Mouse (Mus musculus) neural tube, embryonic 11.5 days (tissue): ENCODE measurements at regions not wholly inside any gene's neighbourhood (a gene's known extent, or its start where the extent isn't known, plus 50 kb on each side); places are given as distances from the start of the nearest gene placed in this dataset.
A peak's percentile ranks its signal among the peaks of the same experiment; 100 is the strongest.
"Not testable (repeated sequence)": the region's sequence is repeated elsewhere in the genome, so short reads cannot be mapped to it uniquely, and the experiment has no call there.

Experiments used
- ATAC-seq: fragments of 200-750 bp; cut with Nextera tagmentation; 2 replicates; pipeline ENCODE4 v1.8.0; 2017; ENCODE audit warnings: moderate number of reproducible peaks, mild to moderate bottlenecking, moderate TSS enrichment, moderate library complexity; ENCODE audit not compliant: insufficient read depth, low FRiP score, low TSS enrichment
- DNase-seq: peaks from one replicate; pipeline ENCODE4 v3.0.0-alpha.2; 2015; ENCODE audit warnings: low spot score
- H3K27ac ChIP-seq: fragments of 300-500 bp; sonication (generic); 2 replicates; pipeline ENCODE4 v1.5.1; 2014; ENCODE audit warnings: low read depth, mild to moderate bottlenecking, low read length
- H3K27me3 ChIP-seq: fragments of 300-500 bp; sonication (generic); 2 replicates; pipeline ENCODE4 v1.6.1; 2014; ENCODE audit warnings: mild to moderate bottlenecking, low read length, mixed read lengths; ENCODE audit not compliant: control insufficient read depth, insufficient read depth
- H3K36me3 ChIP-seq: fragments of 300-500 bp; sonication (generic); 2 replicates; pipeline ENCODE4 v1.6.1; 2014; ENCODE audit warnings: mild to moderate bottlenecking, low read length, moderate library complexity, mixed read lengths; ENCODE audit not compliant: control insufficient read depth, insufficient read depth
- H3K4me1 ChIP-seq: fragments of 300-500 bp; sonication (generic); 2 replicates; pipeline ENCODE4 v1.6.1; 2014; ENCODE audit warnings: low read length, mixed read lengths; ENCODE audit not compliant: control insufficient read depth, insufficient read depth
- H3K4me2 ChIP-seq: fragments of 300-500 bp; sonication (generic); 2 replicates; pipeline ENCODE4 v1.6.1; 2014; ENCODE audit warnings: low read depth, mild to moderate bottlenecking, moderate library complexity
- H3K4me3 ChIP-seq: fragments of 300-500 bp; sonication (generic); 2 replicates; pipeline ENCODE4 v1.5.1; 2014; ENCODE audit warnings: low read depth, low read length
- H3K9ac ChIP-seq: fragments of 300-500 bp; sonication (generic); 2 replicates; pipeline ENCODE4 v1.6.1; 2014; ENCODE audit warnings: mild to moderate bottlenecking, low read length
- H3K9me3 ChIP-seq: fragments of 300-500 bp; sonication (generic); 2 replicates; pipeline ENCODE4 v1.6.1; 2016; ENCODE audit warnings: low read length; ENCODE audit not compliant: control insufficient read depth
- WGBS: fragments of 180-500 bp; shearing (Covaris S2); extraction: QIAGEN DNeasy Blood & Tissue Kit; methylation state at CpG from one replicate; pipeline ENCODE4 v1.1.7; 2014; 5-methylcytosine and 5-hydroxymethylcytosine counted together

DNA sequence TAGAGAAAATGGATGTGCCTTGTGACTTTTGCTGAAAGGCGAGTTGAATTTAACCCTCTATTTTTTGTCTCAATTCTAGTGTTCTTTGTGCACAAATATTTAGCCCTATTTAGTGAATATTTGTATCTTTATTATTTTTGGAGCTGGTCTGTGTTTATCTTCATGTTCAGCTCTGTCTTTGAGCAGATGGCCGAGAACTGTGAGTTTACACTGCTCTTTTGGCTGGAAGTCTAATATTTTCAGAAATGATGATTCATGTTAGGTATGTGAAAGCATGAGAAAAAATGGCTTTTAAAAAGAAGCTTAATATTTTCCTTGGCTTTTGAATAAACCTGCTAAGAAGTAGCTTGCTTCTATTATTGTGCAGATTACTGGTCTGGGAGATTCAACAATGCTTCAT, 505.4 kb downstream of the Sema5a start:
- Histone ChIP-seq H3K27ac (no peak overlapping the region), H3K36me3 (no peaks in the 10 kb centered on the region), H3K4me1 (no peaks in the 10 kb centered on the region), H3K27me3 (no peaks in the 10 kb centered on the region), H3K9ac (no peak overlapping the region), H3K4me3 (no peak overlapping the region), H3K9me3 (no peaks in the 10 kb centered on the region), H3K4me2 (no peak overlapping the region)
- 81% methylated on average over 2 of the region's 2 CpGs for WGBS
- DNase-seq (no peak), ATAC-seq (no peak)

DNA sequence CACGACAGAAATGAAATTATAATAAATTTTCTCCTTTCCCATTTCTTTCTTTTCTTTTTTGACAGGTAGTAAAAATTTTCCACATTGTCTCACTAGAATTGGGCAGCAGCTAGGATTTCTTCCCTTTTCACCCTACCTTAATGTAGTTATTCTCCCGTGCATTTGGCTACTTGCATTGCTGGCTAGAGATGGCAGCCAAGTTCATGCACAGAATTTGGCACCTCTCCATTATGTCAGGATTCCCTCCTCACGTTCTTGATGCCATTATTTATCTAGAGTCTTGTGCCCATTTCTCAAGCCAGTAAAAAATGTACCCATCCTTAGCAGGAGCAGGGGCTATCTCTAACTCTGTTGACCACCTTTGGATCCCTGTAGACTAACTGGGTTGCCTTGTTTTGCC, 507.4 kb downstream of the Sema5a start:
- no peak overlapping the region for H3K9ac ChIP-seq
- no peak for ATAC-seq
- no peaks in the 10 kb centered on the region for H3K27me3 ChIP-seq
- H3K9me3 ChIP-seq: no peaks in the 10 kb centered on the region
- WGBS: 69% methylated on average over 3 of the region's 3 CpGs
- H3K4me1 ChIP-seq: no peaks in the 10 kb centered on the region
- H3K27ac ChIP-seq: no peak overlapping the region
- H3K36me3 ChIP-seq: no peaks in the 10 kb centered on the region
- no peak overlapping the region for H3K4me3 ChIP-seq
- H3K4me2 ChIP-seq: no peak overlapping the region
- DNase-seq: no peak

DNA sequence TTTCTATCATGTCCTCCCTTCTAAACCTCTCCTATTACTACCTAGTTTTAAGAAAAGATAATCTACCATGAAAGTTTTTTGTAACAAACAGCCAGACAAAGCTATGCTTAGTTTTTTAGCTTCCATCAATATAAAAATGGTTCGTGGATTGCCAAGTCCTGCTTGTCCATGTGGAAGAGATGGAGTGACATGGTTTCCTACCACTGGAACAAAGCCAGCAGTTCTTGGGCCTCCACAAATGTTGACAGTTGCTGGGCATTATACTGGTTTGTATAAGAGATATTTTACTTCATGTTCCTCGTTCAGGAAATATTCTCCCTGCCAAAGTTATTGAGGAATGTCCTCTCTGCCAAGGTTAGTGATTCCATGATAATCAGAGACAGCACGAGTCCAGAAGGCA, 515.5 kb downstream of the Sema5a start:
- DNase-seq: no peak
- Histone ChIP-seq H3K9ac (no peak overlapping the region), H3K9me3 (no peaks in the 10 kb centered on the region), H3K27ac (no peak overlapping the region), H3K4me3 (no peak overlapping the region), H3K36me3 (no peaks in the 10 kb centered on the region), H3K4me2 (no peak overlapping the region), H3K27me3 (no peaks in the 10 kb centered on the region), H3K4me1 (no peaks in the 10 kb centered on the region)
- WGBS: 81% methylated on average over 3 of the region's 3 CpGs
- no peak for ATAC-seq

DNA sequence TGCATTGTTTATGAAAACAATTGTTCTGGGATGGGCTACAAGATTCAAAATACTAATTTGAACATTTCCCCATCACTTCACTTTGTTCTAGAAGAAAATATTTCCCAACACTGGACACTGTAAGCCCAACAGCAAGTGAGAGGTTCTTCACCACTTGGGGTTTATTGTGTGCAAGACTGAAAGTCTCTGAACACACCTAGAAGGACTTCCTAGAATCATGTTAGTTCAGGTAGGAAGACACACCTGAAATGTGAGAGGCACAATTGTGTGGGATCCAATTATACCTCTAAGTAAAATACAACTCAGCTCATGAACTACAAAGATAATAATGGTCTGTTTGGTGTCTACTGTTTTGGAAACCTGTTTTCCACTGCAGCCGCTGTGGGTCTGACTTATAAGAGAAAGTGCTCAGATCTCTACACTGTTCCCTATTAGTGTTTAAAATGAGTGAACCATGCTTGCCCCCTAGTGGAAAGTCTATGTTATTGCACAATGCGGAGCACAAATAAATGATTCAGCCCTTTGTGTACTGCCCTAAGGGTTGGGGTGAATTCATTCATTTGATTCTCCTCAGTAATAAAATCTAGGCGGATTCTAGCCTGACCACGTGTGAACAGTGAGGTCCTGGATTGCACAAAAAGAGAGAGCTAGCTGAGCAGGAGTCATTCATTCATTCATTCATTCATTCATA, 521.5 kb downstream of the Sema5a start:
- DNase-seq: peak; percentile 44
- 17% methylated on average over 4 of the region's 4 CpGs for WGBS
- H3K9me3 ChIP-seq: no peaks in the 10 kb centered on the region

DNA sequence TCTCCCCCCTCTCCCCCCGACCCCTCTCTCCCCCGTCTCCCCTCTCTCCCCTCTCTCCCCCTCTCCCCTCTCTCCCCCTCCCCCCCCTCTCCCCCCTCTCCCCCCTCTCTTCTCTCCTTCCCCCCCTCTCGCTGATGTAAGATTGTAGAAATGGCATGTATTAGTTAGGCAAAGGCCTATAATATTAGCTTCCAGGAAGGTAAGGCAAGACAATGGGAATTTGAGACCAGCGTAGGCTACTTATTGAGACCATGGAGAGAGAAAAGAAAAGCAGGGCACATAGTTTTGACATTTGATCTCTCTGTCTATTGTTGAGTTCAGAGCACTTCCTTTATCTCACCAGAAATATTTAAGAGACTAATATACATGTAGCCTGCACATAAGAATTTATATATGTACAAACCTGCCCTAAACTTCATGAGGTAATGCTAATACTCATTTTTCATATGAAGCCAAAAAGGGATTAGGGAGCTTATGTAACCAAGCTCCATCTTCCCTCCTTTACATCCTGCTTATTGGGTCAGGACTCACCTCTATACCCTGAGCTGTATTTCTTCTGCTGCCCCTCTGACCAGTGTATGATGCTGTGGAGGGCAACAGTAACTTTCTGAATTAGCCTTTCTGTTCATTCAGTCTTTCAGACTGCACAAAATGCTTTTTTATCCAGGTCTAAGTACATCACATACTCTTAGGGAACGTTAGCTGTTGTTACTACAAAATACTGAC, 522.3 kb downstream of the Sema5a start:
- Histone ChIP-seq H3K27me3 (no peaks in the 10 kb centered on the region), H3K9me3 (no peaks in the 10 kb centered on the region), H3K36me3 (no peaks in the 10 kb centered on the region), H3K9ac (no peak overlapping the region), H3K4me3 (no peak overlapping the region), H3K4me1 (no peaks in the 10 kb centered on the region), H3K27ac (no peak overlapping the region), H3K4me2 (no peak overlapping the region)
- WGBS: 59% methylated on average over 3 of the region's 5 CpGs
- DNase-seq: no peak
- ATAC-seq: 0 out of 2 replicates have a peak, but pooled peaks have one; percentile 13

More for the DNA sequence above, 521.5 kb downstream of the Sema5a start:
- Histone ChIP-seq H3K4me3 (no peak overlapping the region), H3K4me1 (no peaks in the 10 kb centered on the region), H3K4me2 (no peak overlapping the region), H3K9ac (no peak overlapping the region), H3K36me3 (no peaks in the 10 kb centered on the region), H3K27ac (no peak overlapping the region), H3K27me3 (no peaks in the 10 kb centered on the region)
- peak; percentile 67 for ATAC-seq

DNA sequence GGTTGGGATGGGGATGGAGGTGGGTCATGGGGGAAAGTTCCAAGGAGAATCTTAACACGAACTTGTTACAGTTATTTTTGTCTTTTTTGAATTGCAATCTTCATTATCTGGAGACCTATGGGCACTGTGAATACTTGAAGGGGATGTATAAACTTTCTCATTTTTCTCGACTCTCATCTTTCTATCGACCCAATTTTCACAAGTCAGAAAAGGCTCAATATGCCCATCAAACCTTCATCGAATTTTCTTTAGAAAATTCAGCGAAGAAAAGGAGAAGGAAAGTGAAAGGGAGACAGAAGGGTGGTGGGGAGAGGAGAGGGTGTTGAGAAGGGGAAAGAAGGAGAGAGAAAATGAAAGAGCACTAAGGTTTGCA, 533.6 kb downstream of the Sema5a start:
- not testable (repeated sequence) for H3K36me3 ChIP-seq, H3K4me1 ChIP-seq, ATAC-seq, H3K9ac ChIP-seq, H3K27me3 ChIP-seq, H3K4me2 ChIP-seq, DNase-seq, H3K4me3 ChIP-seq, H3K27ac ChIP-seq, H3K9me3 ChIP-seq
- WGBS: 24% methylated on average over 5 of the region's 5 CpGs

DNA sequence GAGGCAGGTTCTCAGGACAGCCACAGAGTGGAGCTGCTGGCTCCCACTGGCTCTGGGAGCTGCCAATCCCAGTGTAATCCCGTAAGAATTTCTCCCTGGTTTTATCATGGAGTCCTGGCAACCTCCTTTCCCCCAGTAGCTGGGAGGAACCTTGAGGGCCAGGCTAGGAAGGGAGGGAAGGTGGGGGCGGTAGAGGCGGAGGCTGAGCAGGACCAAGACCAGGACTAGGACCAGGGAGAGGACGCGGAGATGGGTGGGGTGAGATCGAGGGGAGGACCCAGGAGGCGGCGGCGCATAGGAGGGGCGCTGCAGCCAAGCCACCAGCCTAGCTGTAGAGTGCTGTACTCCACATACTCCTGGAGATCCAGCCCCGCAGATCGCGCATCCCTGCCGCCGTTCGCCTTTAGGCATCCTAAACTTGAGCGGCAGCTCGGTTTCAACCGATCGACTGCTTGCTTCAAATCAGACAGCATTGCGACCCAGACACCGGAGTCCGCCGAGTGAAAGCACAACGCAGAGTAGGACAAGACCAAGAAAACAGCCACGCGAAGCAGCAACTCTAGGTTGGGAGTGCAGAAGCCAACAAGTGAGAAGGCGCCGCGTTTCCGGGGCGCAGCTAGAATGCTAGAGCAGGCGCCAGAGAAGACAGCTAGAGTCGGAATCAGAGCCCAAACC, 534.1 kb downstream of the Sema5a start:
- H3K4me3 ChIP-seq: peak overlapping the region; percentile 48

DNA sequence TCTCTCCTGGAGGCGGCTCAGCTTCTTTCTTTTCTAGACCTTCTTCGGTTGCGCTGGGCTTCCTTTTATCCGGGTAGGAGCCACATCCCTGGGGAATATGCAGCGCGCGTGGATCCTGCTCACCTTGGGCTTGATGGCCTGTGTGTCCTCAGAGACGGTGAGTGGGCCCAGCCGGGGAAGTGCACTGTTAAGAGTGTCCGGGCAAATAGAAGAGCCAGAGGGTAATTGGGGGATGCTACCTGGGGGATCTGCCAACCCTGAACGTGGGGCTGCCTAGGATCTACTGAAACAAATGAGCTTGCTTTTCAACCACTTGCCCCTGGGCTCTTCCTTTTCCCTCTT, 534.6 kb downstream of the Sema5a start:
- H3K27ac ChIP-seq, H3K4me1 ChIP-seq, DNase-seq, H3K36me3 ChIP-seq, H3K9me3 ChIP-seq, H3K27me3 ChIP-seq: not testable (repeated sequence)
- peak; percentile 43; the same call in 1 of the 2 replicates for ATAC-seq
- 6% methylated on average over 11 of the region's 11 CpGs for WGBS
- H3K9ac ChIP-seq: peak overlapping the region; percentile 53
- peak overlapping the region; percentile 75 for H3K4me2 ChIP-seq
- H3K4me3 ChIP-seq: peak overlapping the region; percentile 48

More for the DNA sequence above, 534.1 kb downstream of the Sema5a start:
- not testable (repeated sequence) for H3K27me3 ChIP-seq, H3K4me1 ChIP-seq, H3K27ac ChIP-seq, H3K9me3 ChIP-seq, H3K36me3 ChIP-seq
- peak; percentile 93 for ATAC-seq
- WGBS: under 1% methylated on average over 33 of the region's 34 CpGs
- H3K9ac ChIP-seq: peak overlapping the region; percentile 53
- peak; percentile 83 for DNase-seq
- H3K4me2 ChIP-seq: peak overlapping the region; percentile 75
